Mouse (Mus musculus) embryonic stem cell, embryonic (primary cell): ENCODE data around the gene Zfp423.

Source experiments
- CTCF ChIA-PET, 4 experiments: fragments of 300-600 bp in 2 of 4; fragments of 350-600 bp in 2 of 4; sonication (Branson Sonifier 250); formaldehyde crosslinking; loops; one replicate each; lab custom pipeline; 2022; ENCODE audit warnings: inconsistent platforms in 2 of 4; lab: Charles Lee
- POLR2A ChIA-PET, 4 experiments: fragments of 300-600 bp in 2 of 4; fragments of 350-600 bp in 2 of 4; sonication (Branson Sonifier 250); formaldehyde crosslinking; loops; one replicate each; lab custom pipeline; 2022; ENCODE audit warnings: antibody characterized with exemption in 4 of 4, inconsistent platforms in 1 of 4; lab: Charles Lee

The Zfp423 gene

DNA sequence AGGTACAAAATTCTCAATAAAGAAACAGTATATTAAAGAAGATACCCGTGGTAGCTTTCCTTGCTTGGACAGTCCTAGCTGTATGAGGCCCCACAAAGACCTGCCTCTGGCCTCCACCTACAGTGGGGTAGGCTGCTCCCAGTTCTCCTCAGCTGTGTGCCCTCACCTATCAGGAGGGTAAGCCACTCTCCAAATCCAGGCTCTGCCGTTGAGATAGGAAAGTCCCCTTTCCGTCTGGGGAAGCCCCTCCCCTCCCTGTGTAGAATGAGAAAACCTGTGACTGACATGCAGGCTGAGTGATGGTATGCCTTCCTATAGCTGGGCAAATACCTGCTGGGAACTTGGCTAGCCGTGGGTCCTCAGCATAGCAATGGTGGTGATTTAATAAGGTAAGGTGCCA, 257.8 kb downstream of the Zfp423 start:
- POLR2A ChIA-PET: interaction anchor here in 1 of 4 experiments (0.5 to 0.8 kb wide), 2 partner anchors 11 to 39 kb away, joined by 4 to 6 read pairs; no protein-coding TSS in a partner anchor
- CTCF ChIA-PET: interaction anchor here in 1 of 4 experiments (0.9 kb wide), 1 partner anchor 46 kb away, joined by 3 read pairs; no protein-coding TSS in a partner anchor

- CTCF ChIA-PET: interaction anchor here in 2 of 4 experiments (0.6 to 1.0 kb wide), 2 partner anchors 16 to 47 kb away, joined by 3 read pairs; no protein-coding TSS in a partner anchor
- POLR2A ChIA-PET: interaction anchor here in 3 of 4 experiments (0.6 to 1.6 kb wide), 5 partner anchors 10 to 943 kb away, joined by 3 to 7 read pairs (median 4); no protein-coding TSS in a partner anchor
Measured at GRCm38 (mm10) chr8:87700321-87700720, 259.1 kb downstream of the Zfp423 start.

DNA sequence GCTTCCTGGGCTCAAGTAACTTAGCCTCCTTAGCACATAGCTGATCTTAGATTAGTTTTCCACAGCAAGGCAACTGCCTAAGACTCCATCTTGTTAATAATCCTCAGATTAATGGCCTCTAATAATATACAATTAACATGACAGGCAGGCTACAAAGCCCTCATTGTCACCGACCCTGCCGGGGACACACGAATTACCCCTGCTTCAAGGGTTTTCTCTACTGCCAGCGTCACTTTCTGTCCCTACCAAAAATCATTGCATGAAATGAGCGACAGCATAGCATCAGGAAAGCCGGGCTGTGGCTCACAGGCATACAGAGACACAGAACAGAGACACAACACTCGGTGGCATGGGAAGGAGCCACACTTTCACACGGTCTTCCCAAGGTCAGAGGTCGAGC, 262.3 kb downstream of the Zfp423 start:
- ChIA-PET CTCF (interaction anchor here in 1 of 4 experiments (0.6 kb wide), 1 partner anchor 794 kb away, joined by 3 read pairs; no protein-coding TSS in a partner anchor), POLR2A (interaction anchor here in 1 of 4 experiments (0.6 kb wide), 1 partner anchor 470 kb away, joined by 3 read pairs; no protein-coding TSS in a partner anchor)

DNA sequence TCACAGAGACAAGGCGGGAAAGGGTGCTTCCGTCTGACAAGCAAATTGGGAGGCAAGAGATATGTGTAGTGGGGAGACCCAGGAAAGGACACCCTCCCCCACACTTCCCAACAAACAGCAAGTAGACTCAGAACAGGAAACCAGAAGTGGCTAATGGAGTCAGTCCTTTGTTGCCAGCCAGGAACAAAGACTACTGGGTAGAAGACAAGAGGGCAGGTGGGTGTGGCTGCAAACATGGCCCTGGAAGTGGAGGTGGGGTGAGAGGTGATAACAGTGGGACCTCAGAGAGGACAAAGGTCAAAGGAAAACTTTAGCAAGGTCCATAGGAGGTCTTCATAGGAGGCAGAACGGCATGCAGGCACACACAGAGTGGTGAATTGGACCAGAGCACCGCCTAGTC, 265.7 kb downstream of the Zfp423 start:
- CTCF ChIA-PET: interaction anchor here in 1 of 4 experiments (1.6 kb wide), 1 partner anchor 22 kb away, joined by 7 read pairs; no protein-coding TSS in a partner anchor

GRCm38 (mm10) chr8:87690100-87691095, 269.0 kb downstream of the Zfp423 start:
- POLR2A ChIA-PET: interaction anchor here (0.7 to 1.9 kb wide), 7 partner anchors 9 to 153 kb away, joined by 3 to 5 read pairs (median 4); no protein-coding TSS in a partner anchor

More for the DNA sequence above, 265.7 kb downstream of the Zfp423 start:
- POLR2A ChIA-PET: interaction anchor here in 2 of 4 experiments (1.3 kb wide), 2 partner anchors 14 to 21 kb away, joined by 3 read pairs; no protein-coding TSS in a partner anchor

GRCm38 (mm10) chr8:87689192-87689591, 270.2 kb downstream of the Zfp423 start:
- POLR2A ChIA-PET: no interaction called here
- CTCF ChIA-PET: interaction anchor here in 1 of 4 experiments (0.6 to 1.2 kb wide), 2 partner anchors 141 to 271 kb away, joined by 3 to 8 read pairs; no protein-coding TSS in a partner anchor

More at GRCm38 (mm10) chr8:87690100-87691095, 269.0 kb downstream of the Zfp423 start:
- CTCF ChIA-PET: interaction anchor here in 3 of 4 experiments (0.5 to 1.2 kb wide), 7 partner anchors 24 to 1180 kb away, joined by 3 to 6 read pairs (median 3); no protein-coding TSS in a partner anchor

- CTCF ChIA-PET: interaction anchor here in 2 of 4 experiments (1.1 to 1.2 kb wide), 4 partner anchors 27 to 151 kb away, joined by 3 to 4 read pairs (median 3); no protein-coding TSS in a partner anchor
- POLR2A ChIA-PET: interaction anchor here in 1 of 4 experiments (0.6 to 1.1 kb wide), 3 partner anchors 8 to 345 kb away, joined by 3 to 4 read pairs (median 3); no protein-coding TSS in a partner anchor
Measured at GRCm38 (mm10) chr8:87688348-87688747, 271.0 kb downstream of the Zfp423 start.

- POLR2A ChIA-PET: no interaction called here
- CTCF ChIA-PET: interaction anchor here in 3 of 4 experiments (0.6 to 1.2 kb wide), 4 partner anchors 24 to 150 kb away, joined by 3 to 4 read pairs (median 3); no protein-coding TSS in a partner anchor
Measured at GRCm38 (mm10) chr8:87686986-87687698, 272.3 kb downstream of the Zfp423 start.

- CTCF ChIA-PET: interaction anchor here in 1 of 4 experiments (0.6 kb wide), 1 partner anchor 76 kb away, joined by 3 read pairs; no protein-coding TSS in a partner anchor
- POLR2A ChIA-PET: interaction anchor here in 1 of 4 experiments (0.7 kb wide), 1 partner anchor 9 kb away, joined by 3 read pairs; no protein-coding TSS in a partner anchor
Measured at GRCm38 (mm10) chr8:87686026-87686425, 273.4 kb downstream of the Zfp423 start.

GRCm38 (mm10) chr8:87685392-87685791, 274.0 kb downstream of the Zfp423 start:
- POLR2A ChIA-PET: interaction anchor here in 2 of 4 experiments (0.7 to 1.8 kb wide), 2 partner anchors 10 to 12 kb away, joined by 3 read pairs; no protein-coding TSS in a partner anchor

GRCm38 (mm10) chr8:87682066-87682465, 277.3 kb downstream of the Zfp423 start:
- ChIA-PET POLR2A (no interaction called here), CTCF (no interaction called here)

More at GRCm38 (mm10) chr8:87685392-87685791, 274.0 kb downstream of the Zfp423 start:
- CTCF ChIA-PET: no interaction called here

DNA sequence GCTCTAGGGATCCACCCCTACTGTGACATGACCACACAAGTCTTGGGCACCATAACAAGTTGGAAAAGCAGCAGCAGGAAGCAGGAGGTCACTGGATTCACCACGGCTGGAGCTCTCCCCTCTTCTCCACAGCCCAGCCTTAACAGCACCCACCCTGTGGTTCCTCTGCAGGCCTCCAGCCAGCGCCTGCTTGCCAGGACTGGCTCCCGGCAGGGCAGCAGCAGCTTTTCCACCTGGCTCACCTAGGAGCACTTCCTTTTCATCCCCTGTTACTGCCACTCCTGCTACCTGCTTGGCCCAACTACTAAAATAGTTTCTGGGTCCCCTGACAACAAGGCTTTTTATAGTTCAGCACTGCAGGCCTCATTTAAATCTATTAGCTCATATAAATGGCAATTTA, 279.4 kb downstream of the Zfp423 start:
- POLR2A ChIA-PET: interaction anchor here in 2 of 4 experiments (0.6 to 1.7 kb wide), 5 partner anchors 8 to 13 kb away, joined by 3 to 5 read pairs (median 3); no protein-coding TSS in a partner anchor
- CTCF ChIA-PET: interaction anchor here in 2 of 4 experiments (0.6 to 1.5 kb wide), 4 partner anchors 41 to 143 kb away, joined by 3 to 5 read pairs (median 4); no protein-coding TSS in a partner anchor

DNA sequence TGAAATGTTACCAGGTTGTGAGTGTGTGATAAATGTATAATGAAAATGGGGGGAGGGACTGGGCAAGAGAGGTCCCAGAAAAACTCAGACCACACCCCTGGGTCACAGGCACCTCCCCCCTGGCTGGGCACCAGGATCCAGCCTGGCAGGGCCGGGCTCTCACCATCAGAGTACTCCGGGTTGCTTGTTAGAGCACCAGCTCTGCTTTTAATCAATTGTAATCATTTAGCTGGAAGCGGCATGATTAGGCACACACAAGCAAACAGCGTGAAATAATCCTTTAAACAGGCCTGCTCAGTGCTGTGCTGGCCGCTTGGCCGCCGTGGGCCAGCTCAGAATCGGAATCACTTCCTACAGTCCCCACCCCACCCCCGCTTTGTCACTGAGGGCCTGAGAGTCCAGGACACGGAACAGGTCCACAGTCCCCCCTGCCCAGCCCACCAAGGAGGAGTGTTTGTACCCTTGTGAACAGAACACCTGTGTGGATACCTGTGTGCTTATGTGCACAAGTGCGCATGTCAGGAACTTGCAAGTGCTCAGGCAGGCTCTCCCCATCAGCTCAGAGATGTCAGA, 279.9 kb downstream of the Zfp423 start:
- ChIA-PET CTCF (interaction anchor here in 3 of 4 experiments (0.6 to 1.5 kb wide), 5 partner anchors 41 to 638 kb away, joined by 3 to 11 read pairs (median 4); no protein-coding TSS in a partner anchor), POLR2A (interaction anchor here in 2 of 4 experiments (1.0 to 1.7 kb wide), 4 partner anchors 10 to 13 kb away, joined by 3 to 5 read pairs (median 4); no protein-coding TSS in a partner anchor)

GRCm38 (mm10) chr8:87675411-87675810, 284.0 kb downstream of the Zfp423 start:
- ChIA-PET POLR2A (interaction anchor here in 1 of 4 experiments (0.6 kb wide), 1 partner anchor 434 kb away, joined by 3 read pairs; no protein-coding TSS in a partner anchor), CTCF (no interaction called here)

DNA sequence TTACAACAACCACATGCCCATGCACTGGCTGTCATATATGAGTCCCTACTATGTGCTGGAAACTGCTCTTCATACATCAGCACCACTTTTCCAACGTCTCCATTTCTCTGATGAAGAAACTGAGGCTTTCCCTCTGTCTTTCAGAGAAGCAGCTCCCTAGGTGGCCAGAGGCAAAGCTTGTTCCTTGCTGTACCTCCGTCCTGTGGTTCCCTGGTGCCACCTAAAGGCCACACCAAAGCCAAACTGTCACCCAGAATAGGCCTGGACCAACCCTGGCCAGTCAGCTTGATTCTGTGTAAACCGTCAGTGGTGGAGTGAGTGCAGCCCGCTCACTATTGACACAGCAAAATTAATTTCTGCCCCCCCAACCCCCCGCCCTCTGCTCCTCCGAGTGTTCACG, 285.2 kb downstream of the Zfp423 start:
- CTCF ChIA-PET: interaction anchor here in 3 of 4 experiments (0.6 to 1.2 kb wide), 7 partner anchors 9 to 137 kb away, joined by 3 to 5 read pairs (median 3); no protein-coding TSS in a partner anchor
- POLR2A ChIA-PET: interaction anchor here in 1 of 4 experiments (1.3 kb wide), 1 partner anchor 10 kb away, joined by 3 read pairs; no protein-coding TSS in a partner anchor

DNA sequence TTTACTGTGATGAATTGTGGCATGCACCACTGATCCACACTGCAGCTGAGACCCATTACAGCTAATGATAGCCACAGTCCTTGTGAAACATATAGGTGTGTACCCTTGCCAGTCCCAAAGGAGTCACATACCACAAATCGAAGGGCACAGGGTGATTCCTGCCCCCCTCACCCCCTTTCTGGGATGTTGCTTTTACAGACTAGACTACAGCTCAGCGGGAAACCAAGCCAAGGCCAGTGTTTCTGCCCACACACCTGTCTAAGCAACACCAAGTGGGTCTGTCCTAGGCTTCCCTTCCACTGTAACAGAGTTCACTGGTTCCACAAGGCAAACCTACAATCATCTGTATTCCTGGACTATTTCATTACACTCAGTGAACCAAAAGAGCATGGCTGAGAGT, 287.2 kb downstream of the Zfp423 start:
- CTCF ChIA-PET: interaction anchor here in 2 of 4 experiments (0.6 to 1.2 kb wide), 2 partner anchors 76 to 253 kb away, joined by 3 to 5 read pairs; no protein-coding TSS in a partner anchor
- POLR2A ChIA-PET: interaction anchor here in 2 of 4 experiments (0.6 to 1.4 kb wide), 4 partner anchors 12 to 75 kb away, joined by 3 read pairs; no protein-coding TSS in a partner anchor
